Mouse (Mus musculus): ENCODE data around the gene Tax1bp1. TPM values are rescaled to one million over a fixed set of nuclear protein-coding genes. Genes with fewer than 3 reads are reported as not detected.

Tax1bp1 gene
- total and polyA plus RNA-seq, 2 experiments = 16.2 to 121 TPM

DNA sequence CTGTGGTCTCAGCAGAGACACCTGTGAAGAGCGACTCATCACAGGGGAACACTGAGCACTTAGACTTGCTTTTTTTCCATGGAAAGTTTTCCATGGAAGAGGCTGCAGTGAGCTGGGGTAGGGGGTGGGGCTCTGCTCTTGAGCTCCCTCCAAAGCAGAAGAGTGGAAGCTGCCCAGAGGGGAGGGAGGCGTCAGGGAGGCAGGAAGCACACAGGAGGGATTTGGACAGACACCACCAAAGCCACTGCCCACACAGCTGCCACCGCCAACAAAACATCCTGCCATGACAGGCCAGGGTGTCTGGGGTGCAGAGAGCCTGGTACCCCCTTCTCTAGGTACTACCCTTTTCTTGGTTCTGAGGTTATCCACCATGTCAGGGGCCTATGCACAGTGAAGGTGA, 61.8 kb downstream of the Tax1bp1 start:
- WGBS = 81% methylated on average over 3 of the region's 3 CpGs
- DNase-seq (ENCODE audit: extremely low read depth, low read depth, low spot score) = no peak
- Histone ChIP-seq H3K4me3 (ENCODE audit: insufficient read depth, low read depth, low read length) (no peak overlapping the region), H3K27ac (replicated peaks; ENCODE audit: insufficient read depth, low read depth, low read length) (no peak overlapping the region), H3K27me3 (ENCODE audit: control insufficient read depth, insufficient read depth, low read length) (no peaks in the 10 kb centered on the region), H3K79me2 (ENCODE audit: control insufficient read depth, insufficient read depth, low read length) (no peaks in the 10 kb centered on the region), H3K4me1 (ENCODE audit: control insufficient read depth, insufficient read depth, low read length) (no peaks in the 10 kb centered on the region), H3K36me3 (ENCODE audit: control insufficient read depth, insufficient read depth, low read length) (peaks cover 2% of the 10 kb centered on the region; the same call in 1 of the 2 replicates), H3K9ac (ENCODE audit: low read depth, low read length) (no peak overlapping the region)
- TF ChIP-seq POLR2A (IDR thresholded peaks at IDR 0.05; ENCODE audit: extremely low read depth, insufficient read depth, low read length) (no peak), CTCF (IDR thresholded peaks at IDR 0.05; ENCODE audit: low read depth, low read length) (no peak)

DNA sequence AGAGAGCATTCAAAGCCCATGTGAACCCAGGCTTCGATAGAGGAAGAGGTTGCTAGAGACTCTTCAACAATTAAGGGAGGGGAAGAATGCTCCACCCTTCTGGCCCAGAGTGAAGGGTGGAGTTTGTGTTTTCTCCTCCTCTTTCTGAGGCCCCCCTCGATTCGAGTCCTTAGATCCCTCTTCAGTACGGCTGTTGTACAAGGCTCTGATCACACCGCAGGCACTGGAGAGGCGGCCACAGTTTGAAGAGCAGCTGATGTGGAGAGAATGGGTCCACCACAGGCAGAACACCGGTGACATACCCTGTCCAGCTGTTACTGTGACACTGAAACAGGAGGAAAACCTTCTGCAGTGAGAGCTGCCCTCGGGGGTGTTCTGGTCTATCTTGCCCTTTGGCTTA, 62.4 kb downstream of the Tax1bp1 start:
- H3K4me1 ChIP-seq (ENCODE audit: control insufficient read depth, insufficient read depth, low read length) = no peaks in the 10 kb centered on the region
- 88% methylated on average over 8 of the region's 8 CpGs for WGBS
- H3K9ac ChIP-seq (ENCODE audit: low read depth, low read length) = no peak overlapping the region

DNA sequence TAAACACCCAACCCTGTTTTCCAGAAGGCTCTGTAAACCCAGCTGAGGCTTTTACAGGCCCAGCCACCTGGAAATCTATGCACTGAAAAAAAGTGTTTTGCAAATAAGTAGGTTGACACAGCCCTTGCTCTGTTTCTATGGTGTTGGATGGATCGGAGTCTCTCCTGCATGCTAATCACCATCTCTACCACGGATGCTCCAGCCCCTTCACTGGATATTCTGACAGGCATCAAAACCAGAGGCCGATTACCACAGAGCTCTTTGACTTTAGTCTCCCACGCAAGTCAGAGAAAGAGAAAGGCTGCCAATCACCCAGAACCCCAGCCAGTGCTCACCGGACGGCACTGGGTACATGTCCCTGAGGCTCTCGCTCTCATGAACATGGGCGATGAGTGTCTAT, 63.5 kb downstream of the Tax1bp1 start:
- Histone ChIP-seq H3K27ac (replicated peaks; ENCODE audit: insufficient read depth, low read depth, low read length) (no peak overlapping the region), H3K27me3 (ENCODE audit: control insufficient read depth, insufficient read depth, low read length) (no peaks in the 10 kb centered on the region), H3K9ac (ENCODE audit: low read depth, low read length) (no peak overlapping the region), H3K4me3 (ENCODE audit: insufficient read depth, low read depth, low read length) (no peak overlapping the region), H3K4me1 (ENCODE audit: control insufficient read depth, insufficient read depth, low read length) (no peaks in the 10 kb centered on the region), H3K36me3 (ENCODE audit: control insufficient read depth, insufficient read depth, low read length) (no peaks in the 10 kb centered on the region), H3K79me2 (ENCODE audit: control insufficient read depth, insufficient read depth, low read length) (no peaks in the 10 kb centered on the region)
- TF ChIP-seq POLR2A (IDR thresholded peaks at IDR 0.05; ENCODE audit: extremely low read depth, insufficient read depth, low read length) = no peak
- no peak for TF ChIP-seq CTCF (IDR thresholded peaks at IDR 0.05; ENCODE audit: low read depth, low read length)
- 95% methylated on average over 8 of the region's 8 CpGs for WGBS
- DNase-seq (ENCODE audit: extremely low read depth, low read depth, low spot score) = no peak

More for the DNA sequence above, 62.4 kb downstream of the Tax1bp1 start:
- Histone ChIP-seq H3K27me3 (ENCODE audit: control insufficient read depth, insufficient read depth, low read length) (no peaks in the 10 kb centered on the region), H3K79me2 (ENCODE audit: control insufficient read depth, insufficient read depth, low read length) (no peaks in the 10 kb centered on the region), H3K27ac (replicated peaks; ENCODE audit: insufficient read depth, low read depth, low read length) (no peak overlapping the region), H3K4me3 (ENCODE audit: insufficient read depth, low read depth, low read length) (no peak overlapping the region), H3K36me3 (ENCODE audit: control insufficient read depth, insufficient read depth, low read length) (no peaks in the 10 kb centered on the region)
- TF ChIP-seq CTCF (IDR thresholded peaks at IDR 0.05; ENCODE audit: low read depth, low read length) = no peak
- no peak for TF ChIP-seq POLR2A (IDR thresholded peaks at IDR 0.05; ENCODE audit: extremely low read depth, insufficient read depth, low read length)
- no peak for DNase-seq (ENCODE audit: extremely low read depth, low read depth, low spot score)

DNA sequence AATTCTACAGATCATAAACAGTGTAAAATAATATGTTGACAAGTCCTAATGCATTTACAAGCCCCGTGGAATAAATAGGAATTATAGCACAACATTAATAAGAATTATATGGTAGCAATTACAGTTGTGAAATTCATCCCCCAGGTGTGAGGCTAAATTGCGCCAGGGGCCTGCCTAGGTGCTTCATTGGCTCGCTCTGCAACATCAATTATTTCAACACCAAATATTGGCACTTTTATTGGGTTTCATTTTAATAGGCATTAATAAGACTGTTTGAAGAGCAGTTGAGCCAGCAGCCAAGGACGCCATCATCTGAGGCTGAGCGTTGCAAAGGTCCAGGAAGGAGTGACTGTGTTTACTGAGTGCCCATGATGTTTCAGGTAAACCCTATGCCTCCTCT, 65.0 kb downstream of the Tax1bp1 start:
- DNase-seq (ENCODE audit: extremely low read depth, low read depth, low spot score) = no peak
- H3K36me3 ChIP-seq (ENCODE audit: control insufficient read depth, insufficient read depth, low read length) = no peaks in the 10 kb centered on the region
- 85% methylated on average over 5 of the region's 5 CpGs for WGBS
- no peaks in the 10 kb centered on the region for H3K4me1 ChIP-seq (ENCODE audit: control insufficient read depth, insufficient read depth, low read length)
- no peak overlapping the region for H3K4me3 ChIP-seq (ENCODE audit: insufficient read depth, low read depth, low read length)
- H3K9ac ChIP-seq (ENCODE audit: low read depth, low read length) = no peak overlapping the region
- H3K27me3 ChIP-seq (ENCODE audit: control insufficient read depth, insufficient read depth, low read length) = no peaks in the 10 kb centered on the region
- TF ChIP-seq POLR2A (IDR thresholded peaks at IDR 0.05; ENCODE audit: extremely low read depth, insufficient read depth, low read length) (no peak), CTCF (IDR thresholded peaks at IDR 0.05; ENCODE audit: low read depth, low read length) (no peak)
- no peak overlapping the region for H3K27ac ChIP-seq (replicated peaks; ENCODE audit: insufficient read depth, low read depth, low read length)
- no peaks in the 10 kb centered on the region for H3K79me2 ChIP-seq (ENCODE audit: control insufficient read depth, insufficient read depth, low read length)

DNA sequence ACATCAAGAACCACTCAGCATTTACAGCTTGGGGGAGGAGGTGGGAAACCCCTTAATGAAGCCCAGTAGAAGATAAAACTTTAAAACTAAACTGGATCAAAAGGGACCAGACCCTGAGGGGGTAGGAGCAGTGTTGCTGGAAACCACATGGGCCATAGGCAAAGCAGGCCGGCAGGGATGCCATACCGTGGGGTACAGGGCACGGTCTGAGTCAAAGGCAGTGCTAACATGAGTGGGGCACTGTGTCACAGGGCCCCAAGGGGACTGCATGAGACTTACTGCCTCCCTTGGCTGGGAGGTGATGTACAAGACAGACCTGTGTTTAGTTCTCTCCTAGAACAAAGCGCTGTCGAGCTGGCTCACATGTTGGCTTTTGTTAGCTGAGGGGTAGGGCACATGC, 66.0 kb downstream of the Tax1bp1 start:
- H3K79me2 ChIP-seq (ENCODE audit: control insufficient read depth, insufficient read depth, low read length) = no peaks in the 10 kb centered on the region
- no peak for TF ChIP-seq POLR2A (IDR thresholded peaks at IDR 0.05; ENCODE audit: extremely low read depth, insufficient read depth, low read length)
- no peak for TF ChIP-seq CTCF (IDR thresholded peaks at IDR 0.05; ENCODE audit: low read depth, low read length)
- no peak overlapping the region for H3K9ac ChIP-seq (ENCODE audit: low read depth, low read length)
- 91% methylated on average over 5 of the region's 5 CpGs for WGBS
- H3K4me3 ChIP-seq (ENCODE audit: insufficient read depth, low read depth, low read length) = no peak overlapping the region
- DNase-seq (ENCODE audit: extremely low read depth, low read depth, low spot score) = no peak
- H3K27ac ChIP-seq (replicated peaks; ENCODE audit: insufficient read depth, low read depth, low read length) = no peak overlapping the region
- no peaks in the 10 kb centered on the region for H3K4me1 ChIP-seq (ENCODE audit: control insufficient read depth, insufficient read depth, low read length)
- no peaks in the 10 kb centered on the region for H3K36me3 ChIP-seq (ENCODE audit: control insufficient read depth, insufficient read depth, low read length)
- no peaks in the 10 kb centered on the region for H3K27me3 ChIP-seq (ENCODE audit: control insufficient read depth, insufficient read depth, low read length)

DNA sequence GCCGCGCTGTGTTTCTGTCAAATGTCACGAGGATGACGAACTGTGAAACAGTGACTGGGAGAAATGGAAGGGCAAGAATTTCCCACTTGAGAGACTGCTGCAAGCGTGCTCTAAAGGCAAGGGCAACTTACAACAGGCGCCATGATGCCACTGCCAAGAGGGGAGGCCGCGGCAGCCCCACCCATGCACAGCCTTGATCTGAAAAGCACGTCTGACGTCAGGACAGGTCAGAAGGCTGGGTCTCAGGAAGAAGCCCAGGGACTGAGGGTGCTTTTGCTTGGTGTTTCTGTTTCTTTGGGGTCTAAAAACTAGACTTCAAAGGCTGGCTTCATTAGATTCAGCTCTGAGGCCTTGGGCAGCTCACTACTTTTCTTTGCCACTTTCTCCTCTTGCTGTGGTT, 76.8 kb downstream of the Tax1bp1 start:
- H3K9ac ChIP-seq (ENCODE audit: low read depth, low read length) = no peak overlapping the region
- H3K27me3 ChIP-seq (ENCODE audit: control insufficient read depth, insufficient read depth, low read length) = no peaks in the 10 kb centered on the region
- no peak for DNase-seq (ENCODE audit: extremely low read depth, low read depth, low spot score)
- H3K4me3 ChIP-seq (ENCODE audit: insufficient read depth, low read depth, low read length) = no peak overlapping the region
- WGBS = 92% methylated on average over 10 of the region's 10 CpGs
- no peaks in the 10 kb centered on the region for H3K36me3 ChIP-seq (ENCODE audit: control insufficient read depth, insufficient read depth, low read length)
- H3K27ac ChIP-seq (replicated peaks; ENCODE audit: insufficient read depth, low read depth, low read length) = no peak overlapping the region
- no peak for TF ChIP-seq POLR2A (IDR thresholded peaks at IDR 0.05; ENCODE audit: extremely low read depth, insufficient read depth, low read length)
- TF ChIP-seq CTCF (IDR thresholded peaks at IDR 0.05; ENCODE audit: low read depth, low read length) = no peak
- H3K79me2 ChIP-seq (ENCODE audit: control insufficient read depth, insufficient read depth, low read length) = no peaks in the 10 kb centered on the region
- no peaks in the 10 kb centered on the region for H3K4me1 ChIP-seq (ENCODE audit: control insufficient read depth, insufficient read depth, low read length)

Measured in liver, adult 2 months (tissue).